Mouse (Mus musculus) lung, adult 2 months (tissue): ENCODE results near the gene Celf5.

Experiments used
- CTCF ChIP-seq: fragments of 200-500 bp; IDR thresholded peaks from 2 replicates; pipeline ENCODE4 v1.5.1; 2011; ENCODE audit warnings: mild to moderate bottlenecking, low read length, control low read depth; ENCODE audit not compliant: insufficient read depth
- POLR2A ChIP-seq: fragments of 200-500 bp; IDR thresholded peaks from 2 replicates; pipeline ENCODE4 v1.6.1; 2011; ENCODE audit warnings: low read depth, mild to moderate bottlenecking, control low read depth, low read length, borderline replicate concordance; ENCODE audit errors: extremely low read depth

DNA sequence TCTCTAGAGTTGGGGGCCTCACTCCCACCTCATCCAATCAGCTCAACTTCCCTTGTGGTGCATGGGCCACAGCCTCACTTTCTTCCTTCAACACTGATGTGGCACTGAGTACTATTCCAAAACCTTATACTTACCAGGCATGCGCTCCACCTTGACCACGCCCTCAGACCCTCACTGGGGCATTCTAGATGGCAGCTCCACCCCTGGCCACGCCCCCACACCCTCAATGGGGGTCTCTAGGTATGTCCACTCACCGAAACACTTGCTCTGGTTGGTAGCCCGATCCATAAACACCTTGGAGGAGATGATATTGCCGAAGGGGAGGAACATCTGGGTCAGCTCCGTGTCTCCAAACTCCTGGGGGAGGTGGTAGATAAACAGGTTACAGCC lies 20.1 kb downstream of the Celf5 start:
- TF ChIP-seq CTCF (no peak), POLR2A (no peak)
